Mouse (Mus musculus): ENCODE results near the gene Pik3c2b. TPM values are rescaled to one million over a fixed set of nuclear protein-coding genes. Genes with fewer than 3 reads are reported as not detected.
"Not testable (repeated sequence)": the region's sequence is repeated elsewhere in the genome, so short reads cannot be mapped to it uniquely, and the experiment has no call there.

The Pik3c2b gene
- polyA plus RNA-seq, 1 experiment from 2014 or later = 25.7 TPM

- DNase-seq (ENCODE audit: low spot score) (no peak), ATAC-seq (replicated peaks; ENCODE audit: low FRiP score) (no peak)
- H3K4me1 ChIP-seq (replicated peaks; ENCODE audit: control insufficient read depth, insufficient read depth, low read length) = peaks cover 3% of the 10 kb centered on the region; the same call in 1 of the 2 replicates
- H3K4me2 ChIP-seq (ENCODE audit: low read depth, low read length, severe bottlenecking) = no peak overlapping the region
- H3K9ac ChIP-seq (ENCODE audit: low read length) = no peak overlapping the region
- no peaks in the 10 kb centered on the region for H3K9me3 ChIP-seq (ENCODE audit: control insufficient read depth, low read length)
- no peak overlapping the region for H3K27ac ChIP-seq (ENCODE audit: low read depth, low read length)
- H3K4me3 ChIP-seq (ENCODE audit: low read depth, low read length) = no peak overlapping the region
- H3K27me3 ChIP-seq (ENCODE audit: control insufficient read depth, insufficient read depth, low read length) = no peaks in the 10 kb centered on the region
- H3K36me3 ChIP-seq (ENCODE audit: control insufficient read depth, insufficient read depth, low read length) = no peaks in the 10 kb centered on the region
- 97% methylated on average over 2 of the region's 2 CpGs for WGBS
Measured at GRCm38 (mm10) chr1:133027126-133027525, 18.3 kb upstream of the Pik3c2b start.

GRCm38 (mm10) chr1:133027980-133028379 lies 17.5 kb upstream of the Pik3c2b start:
- peaks cover 8% of the 10 kb centered on the region for H3K4me1 ChIP-seq (replicated peaks; ENCODE audit: control insufficient read depth, insufficient read depth, low read length)
- H3K4me3 ChIP-seq (ENCODE audit: low read depth, low read length) = no peak overlapping the region
- H3K9me3 ChIP-seq (ENCODE audit: control insufficient read depth, low read length) = no peaks in the 10 kb centered on the region
- 38% methylated on average over 7 of the region's 7 CpGs for WGBS
- no peak overlapping the region for H3K9ac ChIP-seq (ENCODE audit: low read length)
- DNase-seq (ENCODE audit: low spot score) (no peak), ATAC-seq (replicated peaks; ENCODE audit: low FRiP score) (no peak)
- no peak overlapping the region for H3K4me2 ChIP-seq (ENCODE audit: low read depth, low read length, severe bottlenecking)
- H3K27me3 ChIP-seq (ENCODE audit: control insufficient read depth, insufficient read depth, low read length) = no peaks in the 10 kb centered on the region
- no peak overlapping the region for H3K27ac ChIP-seq (ENCODE audit: low read depth, low read length)
- no peaks in the 10 kb centered on the region for H3K36me3 ChIP-seq (ENCODE audit: control insufficient read depth, insufficient read depth, low read length)

DNA sequence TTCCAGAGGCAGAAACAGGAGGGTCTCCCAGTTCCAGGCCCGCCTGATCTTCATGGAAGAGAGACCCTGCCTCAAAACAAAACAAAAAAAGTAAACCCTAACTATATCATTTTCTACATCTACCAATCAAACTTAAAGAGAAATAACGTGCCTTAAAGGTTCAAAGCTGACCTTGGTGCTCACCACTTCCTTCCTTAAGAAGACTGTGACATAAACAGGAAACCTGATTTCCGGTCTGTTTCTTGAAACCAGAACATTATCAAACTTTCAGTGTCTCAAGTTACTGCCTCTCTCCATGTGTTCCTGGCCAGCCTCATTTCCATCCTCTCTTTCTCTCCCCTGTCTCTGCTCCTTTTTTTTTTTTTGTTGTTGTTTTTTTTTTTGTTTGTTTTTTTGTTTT lies 15.7 kb upstream of the Pik3c2b start:
- ATAC-seq (replicated peaks; ENCODE audit: low FRiP score) = no peak

GRCm38 (mm10) chr1:133030461-133030860 lies 15.0 kb upstream of the Pik3c2b start, which contains the start of gene Mdm4:
Gene Mdm4, minus strand, starts transcription at chr1:133030561.
- no peak for DNase-seq (ENCODE audit: low spot score)
- no peak within 1 kb of the TSS for H3K4me2 ChIP-seq (ENCODE audit: low read depth, low read length, severe bottlenecking)
- ATAC-seq (replicated peaks; ENCODE audit: low FRiP score) = no peak
- H3K4me3 ChIP-seq (ENCODE audit: low read depth, low read length) = no peak within 1 kb of the TSS
- H3K27ac ChIP-seq (ENCODE audit: low read depth, low read length) = no peak within 1 kb of the TSS
- H3K9me3 ChIP-seq (ENCODE audit: control insufficient read depth, low read length) = no peaks in the 10 kb centered on the region
- 97% methylated on average over 5 of the region's 5 CpGs for WGBS
- no peak within 1 kb of the TSS for H3K9ac ChIP-seq (ENCODE audit: low read length)
- H3K27me3 ChIP-seq (ENCODE audit: control insufficient read depth, insufficient read depth, low read length) = no peaks in the 10 kb centered on the region
- H3K36me3 ChIP-seq (ENCODE audit: control insufficient read depth, insufficient read depth, low read length) = no peaks in the 10 kb centered on the region
- H3K4me1 ChIP-seq (replicated peaks; ENCODE audit: control insufficient read depth, insufficient read depth, low read length) = peaks cover 6% of the 10 kb centered on the region

More for the DNA sequence above, 15.7 kb upstream of the Pik3c2b start:
- WGBS = 88% methylated on average over 3 of the region's 3 CpGs
- Histone ChIP-seq H3K27ac (ENCODE audit: low read depth, low read length) (no peak overlapping the region), H3K4me1 (replicated peaks; ENCODE audit: control insufficient read depth, insufficient read depth, low read length) (peaks cover 6% of the 10 kb centered on the region), H3K4me2 (ENCODE audit: low read depth, low read length, severe bottlenecking) (no peak overlapping the region), H3K9ac (ENCODE audit: low read length) (no peak overlapping the region), H3K36me3 (ENCODE audit: control insufficient read depth, insufficient read depth, low read length) (no peaks in the 10 kb centered on the region), H3K4me3 (ENCODE audit: low read depth, low read length) (no peak overlapping the region), H3K27me3 (ENCODE audit: control insufficient read depth, insufficient read depth, low read length) (no peaks in the 10 kb centered on the region), H3K9me3 (ENCODE audit: control insufficient read depth, low read length) (no peaks in the 10 kb centered on the region)
- no peak for DNase-seq (ENCODE audit: low spot score)

GRCm38 (mm10) chr1:133032981-133033315 lies 12.5 kb upstream of the Pik3c2b start:
- Histone ChIP-seq H3K36me3 (ENCODE audit: control insufficient read depth, insufficient read depth, low read length) (no peaks in the 10 kb centered on the region), H3K4me1 (replicated peaks; ENCODE audit: control insufficient read depth, insufficient read depth, low read length) (peaks cover 6% of the 10 kb centered on the region), H3K4me3 (ENCODE audit: low read depth, low read length) (peak overlapping the region; percentile 51), H3K4me2 (ENCODE audit: low read depth, low read length, severe bottlenecking) (peak overlapping the region; percentile 63), H3K27me3 (ENCODE audit: control insufficient read depth, insufficient read depth, low read length) (no peaks in the 10 kb centered on the region), H3K9me3 (ENCODE audit: control insufficient read depth, low read length) (no peaks in the 10 kb centered on the region), H3K9ac (ENCODE audit: low read length) (peak overlapping the region; percentile 55; the same call in 1 of the 2 replicates), H3K27ac (ENCODE audit: low read depth, low read length) (no peak overlapping the region)
- DNase-seq (ENCODE audit: low spot score) = peak; percentile 57
- WGBS = 7% methylated on average over 5 of the region's 5 CpGs
- ATAC-seq (replicated peaks; ENCODE audit: low FRiP score) = 0 out of 2 replicates have a peak, but pooled peaks have one; percentile 16

DNA sequence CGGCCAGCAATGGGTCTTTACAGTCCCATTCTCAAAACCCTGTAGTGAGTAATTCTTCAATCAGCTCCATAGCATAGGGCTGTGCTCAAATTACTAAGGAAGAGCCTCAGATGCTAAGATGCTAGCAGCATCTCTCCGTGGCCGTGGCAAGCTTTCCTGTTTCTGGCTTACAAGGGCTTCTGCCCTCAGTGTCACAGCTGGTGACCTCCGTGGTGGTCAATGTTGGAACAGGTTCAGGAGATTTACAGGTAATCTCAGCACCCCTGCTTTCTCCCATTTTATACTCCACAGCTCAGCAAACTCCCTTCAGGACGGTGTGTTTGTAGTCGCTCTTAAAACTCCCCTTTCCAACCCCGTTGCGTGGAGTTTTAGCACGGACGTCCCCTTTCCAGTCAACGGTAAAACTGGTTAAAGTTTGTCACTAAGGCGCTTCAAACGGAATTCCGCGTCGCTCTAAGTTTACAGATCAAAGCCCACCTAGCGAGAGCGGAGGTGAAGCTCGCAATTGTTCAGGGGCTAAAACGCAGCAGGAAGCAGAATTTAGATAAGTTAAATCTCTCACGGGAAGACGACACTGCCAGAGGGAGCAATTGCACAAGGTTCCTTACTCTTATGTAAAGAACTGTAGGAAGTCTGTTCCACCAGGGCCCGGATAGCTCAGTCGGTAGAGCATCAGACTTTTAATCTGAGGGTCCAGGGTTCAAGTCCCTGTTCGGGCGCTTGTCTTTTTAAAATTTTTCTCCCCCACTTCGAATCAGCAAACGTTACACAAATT lies 12.0 kb upstream of the Pik3c2b start:
- Histone ChIP-seq H3K9ac (ENCODE audit: low read length) (peak overlapping the region; percentile 55), H3K27ac (ENCODE audit: low read depth, low read length) (peak overlapping the region; percentile 46; the same call in 1 of the 2 replicates), H3K4me3 (ENCODE audit: low read depth, low read length) (peak overlapping the region; percentile 51), H3K4me2 (ENCODE audit: low read depth, low read length, severe bottlenecking) (peak overlapping the region; percentile 63), H3K9me3 (ENCODE audit: control insufficient read depth, low read length) (no peaks in the 10 kb centered on the region), H3K36me3 (ENCODE audit: control insufficient read depth, insufficient read depth, low read length) (no peaks in the 10 kb centered on the region), H3K27me3 (ENCODE audit: control insufficient read depth, insufficient read depth, low read length) (no peaks in the 10 kb centered on the region), H3K4me1 (replicated peaks; ENCODE audit: control insufficient read depth, insufficient read depth, low read length) (peaks cover 6% of the 10 kb centered on the region)
- DNase-seq (ENCODE audit: low spot score) (peak; percentile 86), ATAC-seq (replicated peaks; ENCODE audit: low FRiP score) (peak; percentile 84)
- under 1% methylated on average over 28 of the region's 28 CpGs for WGBS

- H3K9ac ChIP-seq (ENCODE audit: low read length) = no peak overlapping the region
- H3K9me3 ChIP-seq (ENCODE audit: control insufficient read depth, low read length) = no peaks in the 10 kb centered on the region
- H3K4me3 ChIP-seq (ENCODE audit: low read depth, low read length) = peak overlapping the region; percentile 51
- 4% methylated on average over 11 of the region's 11 CpGs for WGBS
- H3K27me3 ChIP-seq (ENCODE audit: control insufficient read depth, insufficient read depth, low read length) = no peaks in the 10 kb centered on the region
- ATAC-seq (replicated peaks; ENCODE audit: low FRiP score) = peak; percentile 77
- H3K4me1 ChIP-seq (replicated peaks; ENCODE audit: control insufficient read depth, insufficient read depth, low read length) = peaks cover 6% of the 10 kb centered on the region
- peak overlapping the region; percentile 63; the same call in 1 of the 2 replicates for H3K4me2 ChIP-seq (ENCODE audit: low read depth, low read length, severe bottlenecking)
- peak; percentile 79 for DNase-seq (ENCODE audit: low spot score)
- H3K27ac ChIP-seq (ENCODE audit: low read depth, low read length) = no peak overlapping the region
- H3K36me3 ChIP-seq (ENCODE audit: control insufficient read depth, insufficient read depth, low read length) = no peaks in the 10 kb centered on the region
Measured at GRCm38 (mm10) chr1:133034091-133034460, 11.4 kb upstream of the Pik3c2b start.

- 67% methylated on average over 7 of the region's 7 CpGs for WGBS
- not testable (repeated sequence) for ATAC-seq (replicated peaks; ENCODE audit: low FRiP score)
Measured at GRCm38 (mm10) chr1:133034682-133035081, 10.8 kb upstream of the Pik3c2b start.

DNA sequence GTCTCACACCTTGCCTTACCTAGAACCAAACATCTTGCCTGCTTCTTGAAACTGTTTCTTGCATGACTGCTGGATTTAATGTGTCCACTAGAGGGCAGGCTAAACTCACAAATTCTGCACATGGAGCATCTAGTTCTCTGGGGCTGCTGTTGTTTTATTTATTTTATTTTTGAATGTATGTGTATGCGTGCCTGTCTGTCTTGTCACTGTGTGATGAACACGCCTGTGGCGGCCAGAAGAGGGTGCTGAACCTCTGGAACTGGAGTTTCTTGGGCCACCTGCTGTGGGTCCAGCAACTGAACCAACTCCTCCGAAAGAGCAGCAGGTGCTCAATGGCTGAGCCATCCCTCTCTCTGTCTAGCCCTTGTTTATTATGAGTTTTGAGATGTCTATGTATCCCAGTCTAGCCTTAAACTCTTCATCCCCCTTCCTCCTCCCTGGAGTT lies 5.9 kb upstream of the Pik3c2b start:
- no peaks in the 10 kb centered on the region for H3K4me1 ChIP-seq (replicated peaks; ENCODE audit: control insufficient read depth, insufficient read depth, low read length)
- H3K9ac ChIP-seq (ENCODE audit: low read length) = no peak overlapping the region
- no peak overlapping the region for H3K4me2 ChIP-seq (ENCODE audit: low read depth, low read length, severe bottlenecking)
- H3K27ac ChIP-seq (ENCODE audit: low read depth, low read length) = no peak overlapping the region
- no peaks in the 10 kb centered on the region for H3K27me3 ChIP-seq (ENCODE audit: control insufficient read depth, insufficient read depth, low read length)
- no peaks in the 10 kb centered on the region for H3K9me3 ChIP-seq (ENCODE audit: control insufficient read depth, low read length)
- H3K36me3 ChIP-seq (ENCODE audit: control insufficient read depth, insufficient read depth, low read length) = no peaks in the 10 kb centered on the region
- DNase-seq (ENCODE audit: low spot score) = peak; percentile 73
- 14% methylated on average over 4 of the region's 4 CpGs for WGBS
- no peak overlapping the region for H3K4me3 ChIP-seq (ENCODE audit: low read depth, low read length)
- peak; percentile 70 for ATAC-seq (replicated peaks; ENCODE audit: low FRiP score)

More at GRCm38 (mm10) chr1:133034682-133035081, 10.8 kb upstream of the Pik3c2b start:
- H3K9ac ChIP-seq (ENCODE audit: low read length); H3K27ac ChIP-seq (ENCODE audit: low read depth, low read length); DNase-seq (ENCODE audit: low spot score); H3K36me3 ChIP-seq (ENCODE audit: control insufficient read depth, insufficient read depth, low read length); H3K27me3 ChIP-seq (ENCODE audit: control insufficient read depth, insufficient read depth, low read length); H3K4me3 ChIP-seq (ENCODE audit: low read depth, low read length); H3K4me2 ChIP-seq (ENCODE audit: low read depth, low read length, severe bottlenecking); H3K4me1 ChIP-seq (replicated peaks; ENCODE audit: control insufficient read depth, insufficient read depth, low read length); H3K9me3 ChIP-seq (ENCODE audit: control insufficient read depth, low read length): not testable (repeated sequence)

Measured in forebrain, embryonic 11.5 days (tissue).